Mouse (Mus musculus): ENCODE measurements at regions not wholly inside any gene's neighbourhood (a gene's known extent, or its start where the extent isn't known, plus 50 kb on each side); places are given as distances from the start of the nearest gene placed in this dataset.

GRCm38 (mm10) chr5:50125676-50126075, 66.9 kb upstream of the Adgra3 start:
- TF ChIP-seq CTCF (IDR thresholded peaks at IDR 0.05; ENCODE audit: low read depth, low read length) (no peak), POLR2A (IDR thresholded peaks at IDR 0.05; ENCODE audit: extremely low read depth, insufficient read depth, low read length) (no peak)

All from liver, adult 2 months (tissue).